Mouse (Mus musculus): ENCODE measurements around the gene Far2.

Far2 gene

GRCm38 (mm10) chr6:148227542-148227941 lies 180.5 kb downstream of the Far2 start:
- DNase-seq, result no peak

Data from kidney, adult 11 months (tissue).